Mouse (Mus musculus) left cerebral cortex, adult 11 months (tissue): Measurements from ENCODE around the gene Parp8.

ENCODE experiments used
- DNase-seq: peaks from one replicate; pipeline ENCODE4 v3.0.0; 2022; ENCODE audit warnings: low spot score

The Parp8 gene

DNA sequence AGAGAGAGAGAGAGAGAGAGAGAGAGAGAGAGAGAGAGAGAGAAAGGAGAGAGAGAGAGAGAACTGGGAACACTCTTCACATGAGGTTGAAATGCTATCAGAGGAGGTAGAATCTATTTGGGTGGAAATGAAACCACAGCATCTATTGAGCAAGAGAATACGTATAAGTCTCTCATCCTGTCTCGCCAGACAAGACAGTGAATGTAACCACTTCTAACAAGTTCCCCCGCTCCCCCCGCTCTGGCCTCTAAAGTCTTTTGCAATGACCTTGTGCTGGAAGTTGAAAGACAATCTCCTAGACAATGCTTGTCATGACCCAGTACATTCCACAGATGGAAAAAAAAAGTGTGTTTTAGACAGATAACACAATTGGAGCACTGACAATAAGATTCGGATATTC, 181.4 kb downstream of the Parp8 start:
- no peak for DNase-seq

DNA sequence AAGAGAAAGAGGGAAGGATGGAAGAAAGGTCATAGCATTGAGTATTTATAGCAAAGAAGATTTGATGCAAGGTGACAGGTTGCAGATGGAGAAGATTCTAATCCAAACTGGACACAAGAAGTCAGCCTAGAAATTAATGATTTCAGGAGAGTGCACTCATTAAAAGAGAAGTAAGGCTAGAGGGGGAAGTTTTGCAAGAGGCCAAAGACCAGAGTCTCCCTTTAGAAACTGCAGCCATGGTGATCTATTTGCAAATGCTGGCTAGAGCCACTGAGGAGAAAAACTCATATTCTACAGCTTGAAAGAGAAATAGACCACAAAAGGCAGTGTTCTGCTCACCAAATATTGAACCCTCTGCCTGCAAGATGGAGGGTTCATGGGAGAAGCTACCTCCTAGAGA, 194.4 kb downstream of the Parp8 start:
- DNase-seq: no peak

DNA sequence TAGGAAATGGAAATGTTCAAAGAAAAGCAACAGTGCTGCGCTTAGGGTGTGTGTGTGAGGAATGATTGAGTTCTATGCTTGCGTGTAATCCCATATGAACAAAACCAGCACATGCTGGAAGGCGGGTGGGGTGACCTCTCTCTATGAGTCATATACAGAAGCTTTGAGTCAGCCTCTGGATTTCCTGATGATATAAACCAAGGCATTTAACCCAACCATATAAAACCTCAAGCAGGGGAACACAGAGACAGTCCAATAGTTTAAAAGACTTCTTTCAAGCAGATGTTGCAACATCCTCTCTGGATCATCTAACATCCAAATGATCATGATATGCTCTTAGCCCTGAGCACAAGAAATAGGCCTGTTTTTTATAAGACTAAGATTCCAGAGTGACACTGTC, 196.3 kb downstream of the Parp8 start:
- no peak for DNase-seq

DNA sequence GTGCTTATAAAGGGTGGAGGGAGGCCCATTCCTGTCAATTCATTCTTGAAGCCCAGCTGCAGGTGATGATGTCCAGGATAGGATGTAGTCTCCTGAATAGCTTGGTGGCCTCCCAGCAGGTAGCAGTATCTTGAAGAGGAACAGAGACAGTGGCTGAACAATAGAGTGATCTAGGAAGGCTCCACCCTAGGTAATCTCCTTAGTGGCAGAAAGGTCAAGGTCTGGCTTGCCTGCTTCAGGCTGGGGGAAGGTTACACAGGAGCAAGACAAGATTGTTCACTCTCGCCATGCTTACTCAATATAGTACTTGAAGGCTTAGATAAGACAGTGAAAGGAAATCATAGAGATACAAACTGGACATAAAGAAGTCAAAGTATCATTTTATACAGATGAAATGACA, 213.9 kb downstream of the Parp8 start:
- no peak for DNase-seq
